In the genomic region with DNA sequence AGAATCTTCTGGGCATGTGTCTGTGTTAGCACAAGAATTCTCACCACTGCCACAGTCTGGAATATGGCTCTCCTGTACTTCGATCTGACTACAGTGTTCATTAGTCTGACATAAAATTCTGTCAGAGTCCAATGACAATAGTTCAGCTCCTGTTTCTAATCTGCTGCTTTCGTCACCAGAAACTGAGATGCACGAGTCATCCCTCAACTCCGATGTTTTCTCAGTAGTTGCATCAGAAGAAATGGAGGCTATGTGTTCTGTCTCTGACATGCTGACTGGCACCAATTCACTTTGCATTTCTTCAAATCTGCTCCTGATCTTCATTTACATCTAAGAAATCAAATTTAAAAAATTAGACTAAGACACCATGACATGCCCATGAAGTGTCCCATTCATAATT, we compare ENCODE assay signal across 1 mouse cellular context.
TF ChIP-seq lines count a peak whose summit lies in the region.

No protein-coding gene starts in this region.

TF ChIP-seq in MEL, 35 proteins besides CTCF, POLR2A, EP300 and RAD21:
- TF ChIP-seq TCF12 (IDR thresholded peaks at IDR 0.05; ENCODE audit: low read depth, low read length), result no peak
- no peak for TF ChIP-seq SIN3A (IDR thresholded peaks at IDR 0.05; ENCODE audit: low read length)
- TF ChIP-seq MXI1 (IDR thresholded peaks at IDR 0.05; ENCODE audit: low read depth, low read length), result no peak
- TF ChIP-seq UBTF (IDR thresholded peaks at IDR 0.05; ENCODE audit: borderline replicate concordance, insufficient read depth, low read depth, low read length), result no peak
- TF ChIP-seq ZMIZ1 (IDR thresholded peaks at IDR 0.05; ENCODE audit: low read depth, low read length), result no peak
- no peak for TF ChIP-seq USF2 (IDR thresholded peaks at IDR 0.05; ENCODE audit: borderline replicate concordance in 1 of 2, insufficient read depth in 1 of 2, low read depth in 1 of 2, low read length in 2 of 2)
- no peak for TF ChIP-seq CHD2 (IDR thresholded peaks at IDR 0.05; ENCODE audit: low read length)
- no peak for TF ChIP-seq MAFK (IDR thresholded peaks at IDR 0.05; ENCODE audit: borderline replicate concordance, low read depth, low read length)
- no peak for TF ChIP-seq MAZ (IDR thresholded peaks at IDR 0.05; ENCODE audit: low read depth, low read length)
- TF ChIP-seq NRF1 (IDR thresholded peaks at IDR 0.05; ENCODE audit: insufficient read depth, low read depth, low read length, poor library complexity, severe bottlenecking), result no peak
- no peak for TF ChIP-seq BHLHE40 (IDR thresholded peaks at IDR 0.05; ENCODE audit: borderline replicate concordance, low read depth, low read length)
